Mouse (Mus musculus): Measurements from ENCODE around the gene B4galnt3. TPM values are rescaled to one million over a fixed set of nuclear protein-coding genes. Genes with fewer than 3 reads are reported as not detected.

B4galnt3 gene
- polyA plus RNA-seq, 1 experiment from 2014 or later, result 0.11 TPM

GRCm38 (mm10) chr6:120241453-120241852 is 52.9 kb downstream of the B4galnt3 start:
- H3K27ac ChIP-seq (ENCODE audit: low read length), result no peak overlapping the region
- no peak overlapping the region for H3K9ac ChIP-seq (ENCODE audit: low read depth, low read length)
- H3K9me3 ChIP-seq (replicated peaks; ENCODE audit: control insufficient read depth, low read length, poor library complexity, severe bottlenecking), result no peaks in the 10 kb centered on the region
- no peaks in the 10 kb centered on the region for H3K27me3 ChIP-seq (ENCODE audit: control insufficient read depth, insufficient read depth, low read depth, low read length)
- 91% methylated on average over 12 of the region's 12 CpGs for WGBS
- no peaks in the 10 kb centered on the region for H3K4me1 ChIP-seq (ENCODE audit: control insufficient read depth, insufficient read depth, low read length)
- H3K36me3 ChIP-seq (ENCODE audit: control insufficient read depth, insufficient read depth, low read length), result no peaks in the 10 kb centered on the region
- H3K4me2 ChIP-seq (ENCODE audit: low read length), result no peak overlapping the region
- no peak for ATAC-seq
- no peak overlapping the region for H3K4me3 ChIP-seq (ENCODE audit: low read depth, low read length)

GRCm38 (mm10) chr6:120240461-120240860 is 53.9 kb downstream of the B4galnt3 start:
- Histone ChIP-seq H3K27ac (ENCODE audit: low read length) (no peak overlapping the region), H3K4me3 (ENCODE audit: low read depth, low read length) (no peak overlapping the region), H3K4me2 (ENCODE audit: low read length) (no peak overlapping the region), H3K9ac (ENCODE audit: low read depth, low read length) (no peak overlapping the region), H3K36me3 (ENCODE audit: control insufficient read depth, insufficient read depth, low read length) (no peaks in the 10 kb centered on the region), H3K9me3 (replicated peaks; ENCODE audit: control insufficient read depth, low read length, poor library complexity, severe bottlenecking) (no peaks in the 10 kb centered on the region), H3K27me3 (ENCODE audit: control insufficient read depth, insufficient read depth, low read depth, low read length) (no peaks in the 10 kb centered on the region), H3K4me1 (ENCODE audit: control insufficient read depth, insufficient read depth, low read length) (no peaks in the 10 kb centered on the region)
- no peak for ATAC-seq
- WGBS, result 79% methylated on average over 5 of the region's 5 CpGs

GRCm38 (mm10) chr6:120235874-120236273 is 58.5 kb downstream of the B4galnt3 start:
- H3K9me3 ChIP-seq (replicated peaks; ENCODE audit: control insufficient read depth, low read length, poor library complexity, severe bottlenecking), result no peaks in the 10 kb centered on the region
- no peak overlapping the region for H3K4me2 ChIP-seq (ENCODE audit: low read length)
- ATAC-seq, result no peak
- 80% methylated on average over 7 of the region's 7 CpGs for WGBS
- no peaks in the 10 kb centered on the region for H3K36me3 ChIP-seq (ENCODE audit: control insufficient read depth, insufficient read depth, low read length)
- H3K27me3 ChIP-seq (ENCODE audit: control insufficient read depth, insufficient read depth, low read depth, low read length), result no peaks in the 10 kb centered on the region
- H3K27ac ChIP-seq (ENCODE audit: low read length), result no peak overlapping the region
- no peak overlapping the region for H3K9ac ChIP-seq (ENCODE audit: low read depth, low read length)
- no peak overlapping the region for H3K4me3 ChIP-seq (ENCODE audit: low read depth, low read length)
- H3K4me1 ChIP-seq (ENCODE audit: control insufficient read depth, insufficient read depth, low read length), result no peaks in the 10 kb centered on the region

GRCm38 (mm10) chr6:120232885-120233284 is 61.5 kb downstream of the B4galnt3 start:
- Histone ChIP-seq H3K9me3 (replicated peaks; ENCODE audit: control insufficient read depth, low read length, poor library complexity, severe bottlenecking) (no peaks in the 10 kb centered on the region), H3K4me1 (ENCODE audit: control insufficient read depth, insufficient read depth, low read length) (no peaks in the 10 kb centered on the region), H3K27ac (ENCODE audit: low read length) (no peak overlapping the region), H3K36me3 (ENCODE audit: control insufficient read depth, insufficient read depth, low read length) (no peaks in the 10 kb centered on the region), H3K9ac (ENCODE audit: low read depth, low read length) (no peak overlapping the region), H3K4me2 (ENCODE audit: low read length) (no peak overlapping the region), H3K4me3 (ENCODE audit: low read depth, low read length) (no peak overlapping the region), H3K27me3 (ENCODE audit: control insufficient read depth, insufficient read depth, low read depth, low read length) (no peaks in the 10 kb centered on the region)
- ATAC-seq, result no peak
- 93% methylated on average over 6 of the region's 6 CpGs for WGBS

GRCm38 (mm10) chr6:120230441-120230840 is 63.9 kb downstream of the B4galnt3 start:
- WGBS, result 8% methylated on average over 1 of the region's 1 CpGs

GRCm38 (mm10) chr6:120229806-120230205 is 64.6 kb downstream of the B4galnt3 start:
- Histone ChIP-seq H3K36me3 (ENCODE audit: control insufficient read depth, insufficient read depth, low read length) (no peaks in the 10 kb centered on the region), H3K27me3 (ENCODE audit: control insufficient read depth, insufficient read depth, low read depth, low read length) (no peaks in the 10 kb centered on the region), H3K9me3 (replicated peaks; ENCODE audit: control insufficient read depth, low read length, poor library complexity, severe bottlenecking) (no peaks in the 10 kb centered on the region), H3K27ac (ENCODE audit: low read length) (no peak overlapping the region), H3K4me2 (ENCODE audit: low read length) (no peak overlapping the region), H3K9ac (ENCODE audit: low read depth, low read length) (no peak overlapping the region), H3K4me3 (ENCODE audit: low read depth, low read length) (no peak overlapping the region), H3K4me1 (ENCODE audit: control insufficient read depth, insufficient read depth, low read length) (no peaks in the 10 kb centered on the region)
- 51% methylated on average over 7 of the region's 7 CpGs for WGBS
- ATAC-seq, result no peak

More at GRCm38 (mm10) chr6:120230441-120230840, 63.9 kb downstream of the B4galnt3 start:
- Histone ChIP-seq H3K36me3 (ENCODE audit: control insufficient read depth, insufficient read depth, low read length) (no peaks in the 10 kb centered on the region), H3K9me3 (replicated peaks; ENCODE audit: control insufficient read depth, low read length, poor library complexity, severe bottlenecking) (no peaks in the 10 kb centered on the region), H3K9ac (ENCODE audit: low read depth, low read length) (no peak overlapping the region), H3K27ac (ENCODE audit: low read length) (no peak overlapping the region), H3K4me2 (ENCODE audit: low read length) (no peak overlapping the region), H3K27me3 (ENCODE audit: control insufficient read depth, insufficient read depth, low read depth, low read length) (no peaks in the 10 kb centered on the region), H3K4me3 (ENCODE audit: low read depth, low read length) (no peak overlapping the region), H3K4me1 (ENCODE audit: control insufficient read depth, insufficient read depth, low read length) (no peaks in the 10 kb centered on the region)
- ATAC-seq, result no peak

GRCm38 (mm10) chr6:120227068-120227467 is 67.3 kb downstream of the B4galnt3 start:
- Histone ChIP-seq H3K4me3 (ENCODE audit: low read depth, low read length) (no peak overlapping the region), H3K4me1 (ENCODE audit: control insufficient read depth, insufficient read depth, low read length) (no peaks in the 10 kb centered on the region), H3K9me3 (replicated peaks; ENCODE audit: control insufficient read depth, low read length, poor library complexity, severe bottlenecking) (no peaks in the 10 kb centered on the region), H3K27me3 (ENCODE audit: control insufficient read depth, insufficient read depth, low read depth, low read length) (no peaks in the 10 kb centered on the region), H3K36me3 (ENCODE audit: control insufficient read depth, insufficient read depth, low read length) (no peaks in the 10 kb centered on the region), H3K4me2 (ENCODE audit: low read length) (no peak overlapping the region), H3K9ac (ENCODE audit: low read depth, low read length) (no peak overlapping the region), H3K27ac (ENCODE audit: low read length) (no peak overlapping the region)
- 87% methylated on average over 7 of the region's 7 CpGs for WGBS
- no peak for ATAC-seq

GRCm38 (mm10) chr6:120225355-120225754 is 69.0 kb downstream of the B4galnt3 start:
- Histone ChIP-seq H3K4me2 (ENCODE audit: low read length) (no peak overlapping the region), H3K9me3 (replicated peaks; ENCODE audit: control insufficient read depth, low read length, poor library complexity, severe bottlenecking) (no peaks in the 10 kb centered on the region), H3K36me3 (ENCODE audit: control insufficient read depth, insufficient read depth, low read length) (no peaks in the 10 kb centered on the region), H3K27me3 (ENCODE audit: control insufficient read depth, insufficient read depth, low read depth, low read length) (no peaks in the 10 kb centered on the region), H3K4me3 (ENCODE audit: low read depth, low read length) (no peak overlapping the region), H3K9ac (ENCODE audit: low read depth, low read length) (no peak overlapping the region), H3K4me1 (ENCODE audit: control insufficient read depth, insufficient read depth, low read length) (no peaks in the 10 kb centered on the region), H3K27ac (ENCODE audit: low read length) (no peak overlapping the region)
- 63% methylated on average over 6 of the region's 6 CpGs for WGBS
- ATAC-seq, result no peak

- Histone ChIP-seq H3K9ac (ENCODE audit: low read depth, low read length) (no peak overlapping the region), H3K4me1 (ENCODE audit: control insufficient read depth, insufficient read depth, low read length) (no peaks in the 10 kb centered on the region), H3K27ac (ENCODE audit: low read length) (no peak overlapping the region), H3K4me3 (ENCODE audit: low read depth, low read length) (no peak overlapping the region), H3K9me3 (replicated peaks; ENCODE audit: control insufficient read depth, low read length, poor library complexity, severe bottlenecking) (no peaks in the 10 kb centered on the region), H3K27me3 (ENCODE audit: control insufficient read depth, insufficient read depth, low read depth, low read length) (no peaks in the 10 kb centered on the region), H3K4me2 (ENCODE audit: low read length) (no peak overlapping the region), H3K36me3 (ENCODE audit: control insufficient read depth, insufficient read depth, low read length) (no peaks in the 10 kb centered on the region)
- WGBS, result 33% methylated on average over 6 of the region's 6 CpGs
- no peak for ATAC-seq
Observed at GRCm38 (mm10) chr6:120222669-120223068, 71.7 kb downstream of the B4galnt3 start.

GRCm38 (mm10) chr6:120219281-120219680 is 75.1 kb downstream of the B4galnt3 start:
- ATAC-seq, result no peak
- Histone ChIP-seq H3K4me1 (ENCODE audit: control insufficient read depth, insufficient read depth, low read length) (no peaks in the 10 kb centered on the region), H3K4me3 (ENCODE audit: low read depth, low read length) (no peak overlapping the region), H3K9me3 (replicated peaks; ENCODE audit: control insufficient read depth, low read length, poor library complexity, severe bottlenecking) (no peaks in the 10 kb centered on the region), H3K27ac (ENCODE audit: low read length) (no peak overlapping the region), H3K27me3 (ENCODE audit: control insufficient read depth, insufficient read depth, low read depth, low read length) (no peaks in the 10 kb centered on the region), H3K4me2 (ENCODE audit: low read length) (no peak overlapping the region), H3K36me3 (ENCODE audit: control insufficient read depth, insufficient read depth, low read length) (no peaks in the 10 kb centered on the region), H3K9ac (ENCODE audit: low read depth, low read length) (no peak overlapping the region)
- 84% methylated on average over 2 of the region's 2 CpGs for WGBS
